Mouse (Mus musculus) thymus, postnatal 0 days (tissue): Measurements from ENCODE around the gene Gm17654. TPM values are rescaled to one million over a fixed set of nuclear protein-coding genes. Genes with fewer than 3 reads are reported as not detected.
"Not testable (repeated sequence)": the region's sequence is repeated elsewhere in the genome, so short reads cannot be mapped to it uniquely, and the experiment has no call there.

Experiments used
- DNase-seq: peaks from one replicate; pipeline ENCODE4 v3.0.0-alpha.2; 2015; ENCODE audit warnings: low spot score
- polyA plus RNA-seq: library from polyadenylated mRNA; unstranded; fragments of >200 nt; fragmentation: Nextera tagmentation; extraction: Ambion mirVana; gene quantifications from 2 replicates; pipeline ENCODE4 v1.2.1, GENCODE M21; 2015

Gene Gm17654
- not detected in 2 replicates for polyA plus RNA-seq

GRCm38 (mm10) chr14:43579046-43579445 is at the start of gene Gm17654:
TSS of gene Gm17654 (minus strand) at chr14:43579146.
- not testable (repeated sequence) for DNase-seq

DNA sequence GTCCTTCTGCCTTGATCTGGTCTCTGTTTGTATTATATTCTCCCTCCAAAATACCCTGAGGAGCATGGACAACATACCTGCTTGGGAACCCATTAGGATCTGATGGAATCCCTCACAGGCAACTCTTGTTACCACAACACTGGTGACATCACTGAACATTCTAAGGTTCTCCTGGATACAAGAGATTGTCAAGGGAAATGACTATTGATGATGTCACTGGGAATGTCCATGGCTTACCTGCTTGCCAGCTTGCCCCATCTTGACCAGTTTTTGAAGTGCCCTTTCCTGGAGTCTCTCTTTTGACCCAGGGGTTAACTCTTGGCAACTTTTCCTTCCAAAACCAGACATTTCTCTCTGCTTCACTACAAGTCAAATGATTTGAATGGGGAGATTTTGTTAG is 29.0 kb upstream of the Gm17654 start, which contains the start of gene Gm10375:
Gene Gm10375 (minus strand): TSS at position 101 of the 400 bp plus-strand sequence.
- DNase-seq, result not testable (repeated sequence)

GRCm38 (mm10) chr14:43577969-43578368 is 977 bp downstream of the Gm17654 start:
- not testable (repeated sequence) for DNase-seq

DNA sequence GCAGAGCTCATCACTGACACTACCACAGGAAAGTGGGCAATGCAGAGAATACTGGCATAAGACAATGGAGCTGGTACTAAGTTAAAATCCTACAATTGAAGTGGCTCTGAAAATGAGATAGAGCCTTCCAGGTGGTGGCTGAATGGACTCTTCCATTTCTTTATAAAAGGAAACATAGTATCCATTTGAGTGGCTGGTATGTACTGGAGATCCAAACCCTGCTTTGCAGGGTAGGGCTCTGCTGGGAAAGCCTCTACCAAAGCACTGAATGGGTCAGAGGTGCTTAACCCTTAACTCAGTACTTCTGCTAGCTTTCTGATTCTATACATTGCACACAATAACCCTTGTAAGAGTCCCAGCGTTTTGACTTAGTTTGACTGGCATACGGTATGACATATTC is 26.7 kb downstream of the Gm17654 start:
- not testable (repeated sequence) for DNase-seq

DNA sequence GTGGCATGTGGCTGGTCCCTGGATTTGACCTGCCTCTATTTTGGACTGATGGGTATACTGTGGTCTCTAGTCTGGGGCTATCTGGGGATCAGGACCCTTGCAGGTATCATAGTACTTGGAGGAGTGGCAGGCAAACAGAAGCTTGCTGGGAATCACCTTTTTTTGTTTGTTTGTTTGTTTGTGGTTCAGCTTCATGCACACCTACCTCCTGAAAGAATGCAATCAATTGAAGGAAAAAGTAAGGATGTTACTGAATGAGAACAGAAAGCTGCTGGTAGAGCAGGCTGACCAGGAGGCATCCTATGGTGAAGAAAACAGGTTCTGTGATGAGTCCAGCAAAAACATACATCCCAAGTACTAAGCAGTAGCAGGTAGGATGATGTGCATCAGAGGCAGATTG is 32.7 kb downstream of the Gm17654 start:
- not testable (repeated sequence) for DNase-seq

GRCm38 (mm10) chr14:43543276-43543675 is 35.7 kb downstream of the Gm17654 start, which contains the start of gene Gm5799:
TSS of gene Gm5799 (plus strand) at chr14:43543576.
- not testable (repeated sequence) for DNase-seq

DNA sequence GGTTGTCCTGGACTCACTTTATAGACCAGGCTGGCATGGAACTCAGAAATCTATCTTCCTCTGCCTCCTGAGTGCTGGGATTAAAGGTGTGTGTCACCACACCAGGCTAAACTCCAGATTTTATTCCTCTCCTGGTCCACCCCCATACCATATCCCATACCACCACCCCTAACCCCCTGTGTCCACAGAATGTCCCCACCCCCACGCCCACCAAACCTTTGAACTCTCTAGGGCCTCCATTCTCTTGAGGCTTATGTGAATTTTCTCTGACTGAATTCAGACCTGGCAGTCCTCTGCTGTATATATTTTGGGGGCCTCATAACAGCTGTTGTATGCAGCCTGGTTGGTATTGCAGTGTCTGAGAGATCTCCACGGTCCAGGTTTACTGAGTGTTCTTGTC is 40.8 kb downstream of the Gm17654 start:
- not testable (repeated sequence) for DNase-seq

DNA sequence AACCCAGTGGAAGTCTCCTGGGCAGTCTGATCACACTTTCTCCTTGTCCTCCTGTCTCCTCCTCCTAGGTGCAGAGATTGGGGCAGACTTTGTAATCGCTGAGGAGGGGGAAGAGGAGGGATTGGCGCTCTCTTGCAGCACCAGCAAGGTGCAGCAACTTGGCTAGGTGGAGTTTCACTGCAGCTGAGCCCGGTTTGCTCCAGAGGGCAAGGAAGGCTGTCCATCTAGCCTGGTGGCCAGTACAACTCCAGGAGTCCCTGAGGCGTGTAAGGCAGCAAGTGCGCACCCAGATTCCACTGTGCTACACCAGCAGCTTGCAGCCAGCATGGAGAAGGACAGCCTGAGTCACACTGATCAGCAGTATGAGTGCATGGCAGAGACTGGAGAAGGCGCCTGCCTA is 46.6 kb downstream of the Gm17654 start:
- DNase-seq, result not testable (repeated sequence)

DNA sequence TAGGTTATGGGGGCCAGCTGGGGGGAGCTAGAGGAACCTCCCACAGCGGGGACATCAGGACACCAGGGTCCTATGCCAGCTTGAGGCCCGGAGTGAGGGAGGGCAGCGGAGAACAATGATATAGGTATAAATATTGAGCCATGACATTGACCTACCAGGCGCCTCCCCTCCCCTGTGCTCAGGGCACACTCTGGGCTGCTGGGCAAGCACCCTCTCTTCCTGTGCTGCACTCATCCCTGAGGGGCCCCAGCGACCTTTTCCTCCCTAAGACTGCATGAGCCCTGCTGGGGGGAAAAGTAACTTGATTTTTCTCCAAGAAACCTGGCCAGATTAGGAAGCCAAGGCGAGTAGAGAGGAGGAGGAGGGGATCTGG is 46.9 kb downstream of the Gm17654 start:
- DNase-seq, result not testable (repeated sequence)

- DNase-seq, result not testable (repeated sequence)
Observed at GRCm38 (mm10) chr14:43531052-43532010, 47.6 kb downstream of the Gm17654 start.

Other genes with a start within 250 kb of the Gm17654 start
- gene 1700001F09Rik, start 231.3 kb downstream of the Gm17654 start, polyA plus RNA-seq, result not detected in 2 replicates
- gene Gm8138, start 162.8 kb downstream of the Gm17654 start, polyA plus RNA-seq, result not detected in 2 replicates
- 0.17 TPM in 2 replicates for gene Gm5799, start 35.6 kb downstream of the Gm17654 start, polyA plus RNA-seq
- not detected in 2 replicates for gene Gm10375, start 28.9 kb upstream of the Gm17654 start, polyA plus RNA-seq
- not detected in 2 replicates for gene Gm8165, start 98.1 kb upstream of the Gm17654 start, polyA plus RNA-seq
- 1.5 and 1.8 TPM in 2 replicates for gene Gm7324, start 118.7 kb upstream of the Gm17654 start, polyA plus RNA-seq
- gene Gm16506, start 148.3 kb upstream of the Gm17654 start, polyA plus RNA-seq, result not detected in 2 replicates
- not detected in 2 replicates for gene Gm6526, start 168.7 kb upstream of the Gm17654 start, polyA plus RNA-seq
- not detected in 2 replicates for gene Gm8180, start 205.6 kb upstream of the Gm17654 start, polyA plus RNA-seq